Mouse (Mus musculus): ENCODE results near the gene Ahnak. TPM values are rescaled to one million over a fixed set of nuclear protein-coding genes. Genes with fewer than 3 reads are reported as not detected.
A peak's percentile ranks its signal among the peaks of the same experiment; 100 is the strongest.
"Not testable (repeated sequence)": the region's sequence is repeated elsewhere in the genome, so short reads cannot be mapped to it uniquely, and the experiment has no call there.

Gene Ahnak
- polyA plus RNA-seq, 1 experiment: not detected

- Histone ChIP-seq H3K4me3 (ENCODE audit: insufficient read depth, low read depth, low read length) (no peak overlapping the region), H3K27ac (ENCODE audit: insufficient read depth, low read depth, low read length) (no peak overlapping the region), H3K4me1 (ENCODE audit: control insufficient read depth, insufficient read depth, low read length) (peaks cover 10% of the 10 kb centered on the region; the same call in 1 of the 2 replicates)
- 86% methylated on average over 9 of the region's 9 CpGs for WGBS
- TF ChIP-seq POLR2A (IDR thresholded peaks at IDR 0.05; ENCODE audit: insufficient read depth, low read depth, low read length) (no peak), CTCF (IDR thresholded peaks at IDR 0.05; ENCODE audit: insufficient read depth, low read depth, low read length) (no peak)
Measured at GRCm38 (mm10) chr19:9050294-9051229, 61.5 kb downstream of the Ahnak start.

- not testable (repeated sequence) for H3K4me1 ChIP-seq (ENCODE audit: control insufficient read depth, insufficient read depth, low read length); H3K27ac ChIP-seq (ENCODE audit: insufficient read depth, low read depth, low read length); H3K4me3 ChIP-seq (ENCODE audit: insufficient read depth, low read depth, low read length)
- 89% methylated on average over 4 of the region's 4 CpGs for WGBS
Measured at GRCm38 (mm10) chr19:9051985-9052384, 62.9 kb downstream of the Ahnak start.

- Histone ChIP-seq H3K4me1 (ENCODE audit: control insufficient read depth, insufficient read depth, low read length) (peaks cover 7% of the 10 kb centered on the region; the same call in 1 of the 2 replicates), H3K27ac (ENCODE audit: insufficient read depth, low read depth, low read length) (peak overlapping the region; percentile 68), H3K4me3 (ENCODE audit: insufficient read depth, low read depth, low read length) (no peak overlapping the region)
- WGBS: 24% methylated on average over 6 of the region's 6 CpGs
- TF ChIP-seq POLR2A (IDR thresholded peaks at IDR 0.05; ENCODE audit: insufficient read depth, low read depth, low read length): no peak
- TF ChIP-seq CTCF (IDR thresholded peaks at IDR 0.05; ENCODE audit: insufficient read depth, low read depth, low read length): no peak
Measured at GRCm38 (mm10) chr19:9052803-9053431, 63.8 kb downstream of the Ahnak start.

GRCm38 (mm10) chr19:9055153-9055552 lies 66.1 kb downstream of the Ahnak start:
- Histone ChIP-seq H3K27ac (ENCODE audit: insufficient read depth, low read depth, low read length) (no peak overlapping the region), H3K4me3 (ENCODE audit: insufficient read depth, low read depth, low read length) (no peak overlapping the region), H3K4me1 (ENCODE audit: control insufficient read depth, insufficient read depth, low read length) (peaks cover 12% of the 10 kb centered on the region; the same call in 1 of the 2 replicates)
- 22% methylated on average over 2 of the region's 2 CpGs for WGBS
- TF ChIP-seq POLR2A (IDR thresholded peaks at IDR 0.05; ENCODE audit: insufficient read depth, low read depth, low read length): no peak
- no peak for TF ChIP-seq CTCF (IDR thresholded peaks at IDR 0.05; ENCODE audit: insufficient read depth, low read depth, low read length)

GRCm38 (mm10) chr19:9055703-9056355 lies 66.7 kb downstream of the Ahnak start:
- 88% methylated on average over 4 of the region's 4 CpGs for WGBS
- Histone ChIP-seq H3K4me3 (ENCODE audit: insufficient read depth, low read depth, low read length) (no peak overlapping the region), H3K4me1 (ENCODE audit: control insufficient read depth, insufficient read depth, low read length) (peaks cover 12% of the 10 kb centered on the region; the same call in 1 of the 2 replicates), H3K27ac (ENCODE audit: insufficient read depth, low read depth, low read length) (no peak overlapping the region)
- TF ChIP-seq CTCF (IDR thresholded peaks at IDR 0.05; ENCODE audit: insufficient read depth, low read depth, low read length): no peak
- TF ChIP-seq POLR2A (IDR thresholded peaks at IDR 0.05; ENCODE audit: insufficient read depth, low read depth, low read length): no peak

GRCm38 (mm10) chr19:9057679-9058078 lies 68.6 kb downstream of the Ahnak start:
- peaks cover 12% of the 10 kb centered on the region; the same call in 1 of the 2 replicates for H3K4me1 ChIP-seq (ENCODE audit: control insufficient read depth, insufficient read depth, low read length)
- H3K4me3 ChIP-seq (ENCODE audit: insufficient read depth, low read depth, low read length): no peak overlapping the region
- TF ChIP-seq CTCF (IDR thresholded peaks at IDR 0.05; ENCODE audit: insufficient read depth, low read depth, low read length) (no peak), POLR2A (IDR thresholded peaks at IDR 0.05; ENCODE audit: insufficient read depth, low read depth, low read length) (no peak)
- no peak overlapping the region for H3K27ac ChIP-seq (ENCODE audit: insufficient read depth, low read depth, low read length)

GRCm38 (mm10) chr19:9058331-9058884 lies 69.3 kb downstream of the Ahnak start:
- H3K27ac ChIP-seq (ENCODE audit: insufficient read depth, low read depth, low read length): no peak overlapping the region
- WGBS: 85% methylated on average over 1 of the region's 1 CpGs
- no peak for TF ChIP-seq CTCF (IDR thresholded peaks at IDR 0.05; ENCODE audit: insufficient read depth, low read depth, low read length)
- no peak for TF ChIP-seq POLR2A (IDR thresholded peaks at IDR 0.05; ENCODE audit: insufficient read depth, low read depth, low read length)
- H3K4me1 ChIP-seq (ENCODE audit: control insufficient read depth, insufficient read depth, low read length): peaks cover 5% of the 10 kb centered on the region; the same call in 1 of the 2 replicates
- no peak overlapping the region for H3K4me3 ChIP-seq (ENCODE audit: insufficient read depth, low read depth, low read length)

GRCm38 (mm10) chr19:9058944-9059343 lies 69.9 kb downstream of the Ahnak start:
- Histone ChIP-seq H3K4me1 (ENCODE audit: control insufficient read depth, insufficient read depth, low read length) (peaks cover 5% of the 10 kb centered on the region; the same call in 1 of the 2 replicates), H3K4me3 (ENCODE audit: insufficient read depth, low read depth, low read length) (no peak overlapping the region), H3K27ac (ENCODE audit: insufficient read depth, low read depth, low read length) (no peak overlapping the region)
- 90% methylated on average over 4 of the region's 4 CpGs for WGBS
- no peak for TF ChIP-seq POLR2A (IDR thresholded peaks at IDR 0.05; ENCODE audit: insufficient read depth, low read depth, low read length)
- TF ChIP-seq CTCF (IDR thresholded peaks at IDR 0.05; ENCODE audit: insufficient read depth, low read depth, low read length): no peak

Measured in olfactory bulb, adult 2 months (tissue).